Mouse (Mus musculus) kidney, embryonic 14.5 days (tissue): Measurements from ENCODE around the gene Mkln1. TPM values are rescaled to one million over a fixed set of nuclear protein-coding genes. Genes with fewer than 3 reads are reported as not detected.

Source experiments
- ATAC-seq: fragments of 200-750 bp; cut with Nextera tagmentation; 2 replicates; pipeline ENCODE4 v1.8.0; 2017; ENCODE audit warnings: moderate number of reproducible peaks, mild to moderate bottlenecking, moderate TSS enrichment, moderate library complexity; ENCODE audit not compliant: low FRiP score, low TSS enrichment
- H3K27ac ChIP-seq: fragments of 300-500 bp; sonication (generic); 2 replicates; pipeline ENCODE4 v1.5.1; 2014; ENCODE audit warnings: low read depth, mild to moderate bottlenecking, low read length, moderate library complexity, mixed read lengths
- H3K27me3 ChIP-seq: fragments of 300-500 bp; sonication (generic); 2 replicates; pipeline ENCODE4 v1.6.1; 2014; ENCODE audit warnings: mild to moderate bottlenecking, low read length; ENCODE audit not compliant: control insufficient read depth, insufficient read depth
- H3K36me3 ChIP-seq: fragments of 300-500 bp; sonication (generic); 2 replicates; pipeline ENCODE4 v1.6.1; 2014; ENCODE audit warnings: low read length, mixed read lengths; ENCODE audit not compliant: control insufficient read depth, insufficient read depth
- H3K4me1 ChIP-seq: fragments of 300-500 bp; sonication (generic); 2 replicates; pipeline ENCODE4 v1.6.1; 2014; ENCODE audit warnings: low read length, mixed read lengths; ENCODE audit not compliant: control insufficient read depth, insufficient read depth
- H3K4me2 ChIP-seq: fragments of 300-500 bp; sonication (generic); replicated peaks from 2 replicates; pipeline ENCODE4 v1.6.1; 2014; ENCODE audit warnings: low read depth, mild to moderate bottlenecking, low read length
- H3K4me3 ChIP-seq: fragments of 300-500 bp; sonication (generic); 2 replicates; pipeline ENCODE4 v1.5.1; 2014; ENCODE audit warnings: mild to moderate bottlenecking, low read length
- H3K9ac ChIP-seq: fragments of 300-500 bp; sonication (generic); 2 replicates; pipeline ENCODE4 v1.6.1; 2014; ENCODE audit warnings: low read depth, mild to moderate bottlenecking, low read length, moderate library complexity
- H3K9me3 ChIP-seq: fragments of 300-500 bp; sonication (generic); 2 replicates; pipeline ENCODE4 v1.6.1; 2016; ENCODE audit warnings: low read length; ENCODE audit not compliant: control insufficient read depth
- WGBS: fragments of 180-500 bp; shearing (Covaris S2); extraction: QIAGEN DNeasy Blood & Tissue Kit; methylation state at CpG from one replicate; pipeline ENCODE4 v1.1.7; 2014; 5-methylcytosine and 5-hydroxymethylcytosine counted together
- polyA plus RNA-seq: library from polyadenylated mRNA; unstranded; fragments of >200 nt; fragmentation: Nextera tagmentation; extraction: Ambion mirVana; gene quantifications from 2 replicates; pipeline ENCODE4 v1.2.1, GENCODE M21; 2014

The Mkln1 gene
- polyA plus RNA-seq, 1 experiment from 2014 or later: 212 TPM

GRCm38 (mm10) chr6:31562371-31563080 is 164.0 kb downstream of the Mkln1 start:
- ATAC-seq: no peak
- peak overlapping the region; percentile 70; the same call in 1 of the 2 replicates for H3K9ac ChIP-seq
- peaks cover 54% of the 10 kb centered on the region for H3K27me3 ChIP-seq
- peak overlapping the region; percentile 93 for H3K4me2 ChIP-seq
- no peak overlapping the region for H3K27ac ChIP-seq
- H3K4me1 ChIP-seq: peaks cover 16% of the 10 kb centered on the region
- H3K9me3 ChIP-seq: no peaks in the 10 kb centered on the region
- WGBS: 8% methylated on average over 16 of the region's 16 CpGs
- no peaks in the 10 kb centered on the region for H3K36me3 ChIP-seq
- H3K4me3 ChIP-seq: peak overlapping the region; percentile 61

GRCm38 (mm10) chr6:31563235-31564181 is 165.0 kb downstream of the Mkln1 start, which contains the start of gene Podxl:
Gene Podxl (minus strand): TSS chr6:31563981.
- Histone ChIP-seq H3K4me2 (peak within 1 kb of the TSS; percentile 93), H3K9me3 (no peaks in the 10 kb centered on the region), H3K36me3 (no peaks in the 10 kb centered on the region), H3K27me3 (peaks cover 54% of the 10 kb centered on the region), H3K9ac (peak within 1 kb of the TSS; percentile 70), H3K4me1 (peaks cover 16% of the 10 kb centered on the region), H3K27ac (no peak within 1 kb of the TSS), H3K4me3 (peak within 1 kb of the TSS; percentile 61)
- peak; percentile 88 for ATAC-seq
- WGBS: 0% methylated on average over 86 of the region's 91 CpGs

GRCm38 (mm10) chr6:31564182-31564531 is 165.6 kb downstream of the Mkln1 start:
- H3K4me3 ChIP-seq: peak overlapping the region; percentile 61
- H3K27me3 ChIP-seq: peaks cover 57% of the 10 kb centered on the region
- no peak overlapping the region for H3K27ac ChIP-seq
- peaks cover 16% of the 10 kb centered on the region for H3K4me1 ChIP-seq
- H3K9ac ChIP-seq: peak overlapping the region; percentile 70
- no peak for ATAC-seq
- no peaks in the 10 kb centered on the region for H3K9me3 ChIP-seq
- H3K4me2 ChIP-seq: peak overlapping the region; percentile 93
- WGBS: 0% methylated on average over 18 of the region's 18 CpGs
- H3K36me3 ChIP-seq: no peaks in the 10 kb centered on the region

- Histone ChIP-seq H3K27me3 (peaks cover 54% of the 10 kb centered on the region), H3K27ac (no peak overlapping the region), H3K4me1 (peaks cover 14% of the 10 kb centered on the region), H3K9ac (no peak overlapping the region), H3K36me3 (no peaks in the 10 kb centered on the region), H3K4me3 (peak overlapping the region; percentile 16), H3K4me2 (peak overlapping the region; percentile 93), H3K9me3 (no peaks in the 10 kb centered on the region)
- no peak for ATAC-seq
- WGBS: 2% methylated on average over 17 of the region's 17 CpGs
Observed at GRCm38 (mm10) chr6:31564901-31565391, 166.4 kb downstream of the Mkln1 start.

Other genes with a start within 250 kb of the Mkln1 start
- gene Podxl, start 165.2 kb downstream of the Mkln1 start, polyA plus RNA-seq: 34.6 and 41.0 TPM in 2 replicates